Mouse (Mus musculus): ENCODE results near the gene Hist1h2bg.
A peak's percentile ranks its signal among the peaks of the same experiment; 100 is the strongest.
"Not testable (repeated sequence)": the region's sequence is repeated elsewhere in the genome, so short reads cannot be mapped to it uniquely, and the experiment has no call there.

Hist1h2bg gene

DNA sequence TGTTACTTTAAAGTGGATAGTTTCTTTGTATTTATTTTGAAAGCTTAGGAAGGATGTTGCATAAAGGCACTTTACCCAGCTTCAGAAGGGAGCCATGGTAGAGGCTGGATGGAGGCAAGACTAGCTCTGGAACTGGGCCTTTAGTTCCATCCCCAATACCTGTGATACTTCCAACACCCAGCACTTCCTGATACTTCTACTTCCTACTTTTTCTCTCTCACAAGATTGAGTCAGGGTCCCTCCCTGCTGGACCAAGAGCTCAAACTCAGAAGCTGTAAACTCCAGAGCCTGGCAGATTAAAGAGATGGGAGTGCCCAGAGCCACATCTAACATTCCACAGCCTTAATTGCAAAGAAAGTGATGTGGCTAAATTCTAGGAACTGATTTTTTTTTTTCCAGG lies 13.1 kb downstream of the Hist1h2bg start:
- no peak for DNase-seq

DNA sequence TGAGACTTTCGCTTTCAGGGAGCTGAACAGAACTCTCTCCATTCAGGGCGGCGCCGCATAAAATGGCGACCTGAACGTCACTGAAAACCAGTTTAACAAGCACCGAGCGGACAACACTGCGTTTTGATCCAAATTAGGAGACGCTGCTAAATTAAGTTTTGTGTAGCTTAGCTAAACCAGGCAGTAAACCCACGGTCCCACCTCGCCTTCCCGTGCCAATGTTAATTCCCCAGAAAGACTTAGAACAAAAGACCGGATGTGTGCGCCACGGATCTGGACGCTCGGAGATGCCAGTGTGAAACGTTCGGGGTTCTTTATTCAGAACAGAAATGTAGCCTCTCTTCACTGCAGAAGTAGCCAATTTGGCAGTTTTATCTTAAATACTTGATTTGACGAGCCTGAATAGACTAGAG lies 13.8 kb downstream of the Hist1h2bg start:
- DNase-seq: peak; percentile 78 to 86

DNA sequence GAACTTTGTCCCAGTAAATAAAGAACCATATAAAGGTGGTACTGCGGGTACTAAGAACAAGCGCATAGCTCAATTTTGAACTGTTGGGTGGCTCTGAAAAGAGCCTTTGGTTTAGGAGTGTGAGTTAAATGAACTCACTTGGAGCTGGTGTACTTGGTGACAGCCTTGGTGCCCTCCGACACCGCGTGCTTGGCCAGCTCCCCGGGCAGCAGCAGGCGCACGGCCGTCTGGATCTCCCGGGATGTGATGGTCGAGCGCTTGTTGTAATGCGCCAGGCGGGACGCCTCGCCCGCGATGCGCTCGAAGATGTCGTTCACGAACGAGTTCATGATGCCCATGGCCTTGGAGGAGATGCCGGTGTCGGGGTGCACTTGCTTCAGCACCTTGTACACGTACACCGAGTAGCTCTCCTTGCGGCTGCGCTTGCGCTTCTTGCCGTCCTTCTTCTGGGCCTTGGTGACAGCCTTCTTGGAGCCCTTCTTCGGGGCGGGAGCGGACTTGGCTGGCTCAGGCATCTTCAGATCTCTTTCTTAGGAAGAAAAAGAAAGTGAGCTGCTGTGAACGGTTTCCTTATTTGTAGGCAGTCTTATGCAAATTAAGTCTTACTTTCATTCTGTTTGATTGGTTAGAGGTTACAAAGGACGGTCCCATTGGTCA lies 14.4 kb downstream of the Hist1h2bg start:
- DNase-seq: peak; percentile 81

DNA sequence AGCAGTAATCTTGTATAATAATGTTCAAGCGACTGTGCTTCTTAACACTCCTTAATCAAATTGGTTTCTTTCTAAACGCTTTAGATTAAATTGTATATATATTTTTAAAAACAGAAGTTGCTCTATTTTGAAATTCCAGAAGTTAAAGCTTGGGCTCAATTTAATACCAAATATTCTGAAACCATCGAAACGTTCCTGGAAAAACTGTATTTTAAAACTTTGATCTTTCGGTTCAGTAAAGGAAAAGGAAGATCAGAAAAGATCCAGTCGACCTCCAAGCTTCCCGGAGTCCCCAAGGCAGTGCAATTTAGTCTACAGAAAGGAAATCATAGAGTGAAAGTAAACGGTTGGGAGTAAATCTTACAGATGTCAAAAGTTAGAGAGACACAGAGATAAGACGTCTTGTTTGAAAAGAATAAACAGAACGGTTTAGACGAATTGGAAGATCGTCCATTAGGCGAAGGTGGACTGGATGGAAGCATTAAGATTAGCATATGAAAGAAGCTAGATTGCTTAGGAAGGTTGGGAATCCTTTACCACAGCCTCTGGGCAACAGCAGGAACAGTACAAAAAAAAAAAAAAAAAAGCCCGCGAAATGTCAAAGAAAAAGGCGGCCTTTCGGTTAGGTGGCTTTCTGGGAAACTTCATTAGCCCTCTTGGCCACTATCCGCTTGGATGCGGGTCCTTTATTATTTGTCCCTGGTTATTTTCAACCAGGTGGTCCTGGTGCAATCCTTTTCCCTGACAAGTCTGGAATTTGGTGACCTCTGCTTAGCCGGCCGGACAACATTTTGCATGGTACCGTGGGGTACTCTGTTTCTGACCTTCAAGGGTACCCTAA lies 15.1 kb downstream of the Hist1h2bg start:
- no peak for DNase-seq

DNA sequence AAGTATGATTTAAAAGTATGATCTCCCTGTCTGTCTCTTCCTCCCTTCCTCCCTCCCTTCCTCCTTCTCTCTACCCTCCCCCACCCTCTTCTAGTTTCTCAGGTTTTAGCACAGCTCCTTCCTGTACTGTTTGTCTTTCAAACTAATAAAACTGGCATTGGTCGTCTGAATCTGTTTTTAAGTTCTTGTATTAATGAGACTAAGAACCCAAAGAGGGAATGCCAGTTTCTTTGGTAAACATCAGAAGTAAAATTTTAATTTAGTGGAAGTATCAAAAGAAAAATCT lies 15.7 kb downstream of the Hist1h2bg start:
- DNase-seq: no peak

DNA sequence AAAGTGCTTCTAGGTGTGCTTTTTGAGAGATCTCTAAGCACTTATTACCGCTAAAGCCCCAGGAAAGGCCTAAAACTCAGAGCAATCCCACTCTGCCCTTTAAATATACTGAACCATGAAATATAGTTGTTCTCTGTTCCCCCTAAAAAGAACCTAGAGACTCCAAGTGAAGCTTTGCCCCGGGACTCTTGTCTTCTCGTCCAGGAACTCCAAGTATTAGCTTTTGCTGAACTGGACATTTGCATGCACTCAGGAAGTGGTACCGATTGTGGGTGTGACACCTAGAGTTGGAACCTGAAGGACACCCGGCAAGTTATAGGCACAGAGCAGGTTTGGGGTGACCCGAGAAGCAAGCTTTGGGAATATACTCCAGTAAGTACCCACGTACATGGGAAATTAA lies 20.0 kb downstream of the Hist1h2bg start:
- DNase-seq: no peak

DNA sequence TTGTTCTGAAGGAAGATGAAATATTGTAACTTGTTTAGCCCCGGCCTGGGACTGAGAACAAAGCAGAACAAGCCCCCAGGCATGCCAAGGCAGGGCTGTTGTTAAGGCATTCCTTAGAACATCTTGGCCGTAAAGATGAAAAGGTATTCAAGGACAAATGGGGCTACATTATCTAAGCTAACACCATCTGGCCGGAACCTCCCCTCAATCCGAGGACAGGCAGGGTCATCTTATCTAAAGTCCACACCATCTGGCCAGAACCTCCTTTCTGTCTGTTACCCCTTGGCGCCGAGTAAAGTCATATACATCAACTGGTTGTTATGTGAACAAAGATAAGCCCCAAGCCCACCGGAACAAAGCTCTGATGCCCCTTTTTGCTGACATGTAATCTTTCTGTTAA lies 20.7 kb downstream of the Hist1h2bg start:
- DNase-seq: not testable (repeated sequence)

DNA sequence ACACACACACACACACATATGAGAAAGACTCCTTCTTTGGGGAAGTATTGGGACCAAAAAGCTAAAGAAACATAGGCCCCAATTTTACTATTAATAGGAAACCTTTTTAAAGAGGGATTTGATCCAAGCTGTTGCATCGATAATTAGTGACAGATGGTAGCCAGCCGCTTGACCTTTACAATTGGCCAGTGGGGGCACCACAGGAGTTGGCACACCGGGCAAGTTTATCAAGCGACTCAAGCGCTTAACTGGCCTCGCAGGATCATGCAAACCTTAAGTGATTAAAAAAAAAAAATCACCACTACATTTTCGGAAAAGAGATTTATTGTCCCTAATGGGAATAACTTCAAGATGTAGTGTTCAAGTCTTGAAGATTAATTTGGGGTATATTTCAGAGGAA lies 21.4 kb downstream of the Hist1h2bg start:
- DNase-seq: no peak

DNA sequence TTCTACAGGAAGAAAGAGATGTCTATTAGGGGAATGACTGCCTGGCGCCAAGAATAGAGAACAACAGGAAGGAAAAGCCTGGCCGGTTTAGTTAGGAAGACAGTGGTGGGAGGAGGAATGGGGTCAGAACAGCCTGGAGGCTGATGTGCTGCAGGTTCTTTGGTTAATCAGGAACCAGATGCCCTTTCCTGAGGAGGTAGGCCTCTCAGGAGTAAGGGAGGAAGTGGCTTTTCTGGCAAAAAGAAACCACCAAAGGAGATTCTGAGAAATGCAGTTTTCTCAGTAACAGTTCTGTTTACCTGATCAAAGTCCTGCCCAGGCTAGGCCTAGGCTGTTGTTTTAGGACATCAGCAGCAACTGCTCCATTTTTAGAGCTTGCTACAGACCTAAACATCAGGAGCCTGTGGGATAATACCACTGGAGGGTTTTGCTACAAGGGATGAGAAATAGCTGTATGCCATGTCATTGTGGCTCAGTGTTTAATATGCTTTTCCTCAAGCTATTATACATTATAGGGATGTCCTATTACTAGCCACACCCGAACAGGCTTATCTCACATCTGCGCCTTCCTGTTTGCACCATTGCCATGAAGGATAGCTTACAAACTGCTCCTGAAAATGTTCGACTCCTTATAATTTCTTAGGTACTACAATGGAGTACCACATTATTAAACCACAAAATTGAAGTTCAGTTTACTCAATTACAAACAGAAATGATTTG lies 22.0 kb downstream of the Hist1h2bg start:
- DNase-seq: peak in 1 of 2 experiments; percentile 42

DNA sequence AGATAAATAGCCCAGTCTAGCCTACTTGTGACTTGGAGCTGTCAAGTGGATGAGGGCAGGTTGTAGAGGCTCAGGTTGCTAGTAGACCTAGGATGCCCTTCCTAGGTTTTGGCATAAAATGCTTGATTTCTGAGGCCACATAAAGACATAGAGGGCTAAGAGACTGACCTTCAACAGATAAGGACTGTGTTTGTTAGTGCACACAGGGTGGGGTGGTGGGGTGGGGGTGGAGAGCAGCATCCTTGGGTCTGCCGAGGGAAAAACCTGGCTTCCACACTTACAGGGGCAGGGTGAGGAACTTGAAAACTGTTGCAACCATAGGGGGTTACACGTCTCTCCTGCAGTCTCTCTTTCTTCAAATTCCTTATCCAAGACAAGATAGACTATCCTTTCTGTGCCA lies 24.0 kb downstream of the Hist1h2bg start:
- no peak for DNase-seq

DNA sequence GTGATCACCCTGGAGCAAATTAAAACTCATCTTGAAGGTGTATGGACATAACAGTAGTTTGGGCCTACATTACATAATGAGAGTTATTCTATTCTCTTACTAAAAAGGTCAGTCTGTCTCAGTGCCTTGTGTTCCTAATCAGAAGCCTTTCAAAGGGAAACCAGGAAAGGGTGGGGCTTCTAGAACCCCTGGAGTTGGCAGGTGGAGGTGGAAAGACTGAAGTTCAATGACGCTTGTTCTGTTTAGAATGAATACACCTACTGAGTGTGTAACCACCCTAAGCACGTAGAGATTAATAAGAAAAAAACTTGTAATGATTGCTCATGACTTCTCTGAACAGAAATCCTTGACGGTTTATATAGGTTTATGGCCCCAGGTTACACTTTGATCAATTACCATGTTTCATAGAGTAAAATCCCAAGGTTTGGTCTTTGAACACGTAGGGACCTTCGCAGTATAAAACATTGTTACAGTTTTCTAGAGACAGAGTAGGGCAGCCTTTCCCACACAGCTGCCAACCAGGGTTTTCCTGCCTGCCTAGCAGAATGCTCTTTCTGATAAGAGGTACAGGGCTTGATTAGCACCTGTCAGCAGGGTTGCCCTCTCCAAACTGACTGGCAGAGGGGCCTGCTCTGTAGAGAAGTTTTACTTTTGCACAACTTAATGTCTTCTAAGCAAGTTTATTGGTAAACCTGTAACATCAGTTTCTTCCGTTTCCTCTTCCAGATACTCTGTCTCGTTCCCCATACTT lies 24.6 kb downstream of the Hist1h2bg start:
- DNase-seq: no peak

DNA sequence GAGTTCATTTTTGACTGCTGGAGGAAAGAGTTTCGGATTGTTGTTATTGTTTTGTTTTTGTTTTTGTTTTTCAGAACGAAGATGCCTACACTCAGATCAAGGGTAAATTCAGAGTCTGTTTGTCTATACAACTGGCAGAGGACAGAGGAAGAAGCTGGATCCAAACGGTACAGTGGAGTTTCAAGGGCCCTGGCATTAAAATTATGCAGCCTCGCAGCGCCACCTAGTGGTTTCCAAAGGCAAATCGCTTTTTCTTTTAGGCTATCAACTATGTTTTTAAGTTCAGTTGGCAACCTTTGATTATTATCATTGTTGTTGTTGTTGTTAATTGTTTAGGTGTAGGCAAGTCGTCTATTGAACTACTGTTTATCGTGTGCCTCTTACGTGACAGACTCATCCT lies 26.8 kb downstream of the Hist1h2bg start:
- peak; percentile 75 to 81 for DNase-seq

DNA sequence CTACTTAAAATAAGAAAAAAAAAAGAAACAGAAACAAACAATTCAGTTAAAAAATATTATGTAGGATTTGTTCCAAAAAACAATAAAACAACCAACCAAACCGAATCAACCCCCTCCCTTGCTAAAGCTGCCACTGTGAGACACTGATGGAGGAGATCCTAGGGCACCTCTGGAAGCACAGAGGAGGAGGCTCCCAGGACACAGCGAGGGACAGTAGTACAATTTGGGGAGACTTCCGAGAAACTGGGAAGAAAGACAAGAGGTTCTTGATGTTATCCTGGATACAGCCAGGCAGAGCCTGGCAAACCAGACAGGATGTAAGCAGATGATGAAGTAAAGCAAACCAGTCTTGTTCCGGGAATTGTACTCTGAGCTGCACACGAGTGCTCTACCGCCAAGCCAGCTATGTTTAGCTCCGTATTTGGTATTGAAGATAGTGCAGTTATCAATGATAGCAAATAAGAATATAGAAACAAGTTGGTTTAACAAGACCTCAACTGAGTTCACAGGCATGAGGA lies 32.0 kb downstream of the Hist1h2bg start:
- DNase-seq: peak; percentile 35 to 61

DNA sequence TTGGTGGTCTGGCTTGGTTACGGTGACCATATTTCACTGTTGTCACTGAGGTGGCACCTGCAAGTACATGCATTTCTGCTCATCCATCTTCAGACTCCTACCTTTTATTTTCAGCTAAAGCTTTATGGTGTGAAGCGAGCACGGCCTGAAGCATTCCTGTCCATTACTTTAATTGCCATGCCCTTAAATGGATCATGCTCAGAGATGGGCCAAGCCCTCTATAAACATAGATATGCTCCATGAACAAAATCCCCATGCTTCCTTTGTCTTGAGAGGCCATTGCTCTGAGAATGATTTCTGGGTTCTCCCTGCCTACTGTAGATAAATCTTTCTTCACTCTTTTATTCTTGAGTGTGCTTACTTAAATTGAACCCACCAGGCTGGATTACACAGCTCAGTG lies 33.3 kb downstream of the Hist1h2bg start:
- DNase-seq: no peak

DNA sequence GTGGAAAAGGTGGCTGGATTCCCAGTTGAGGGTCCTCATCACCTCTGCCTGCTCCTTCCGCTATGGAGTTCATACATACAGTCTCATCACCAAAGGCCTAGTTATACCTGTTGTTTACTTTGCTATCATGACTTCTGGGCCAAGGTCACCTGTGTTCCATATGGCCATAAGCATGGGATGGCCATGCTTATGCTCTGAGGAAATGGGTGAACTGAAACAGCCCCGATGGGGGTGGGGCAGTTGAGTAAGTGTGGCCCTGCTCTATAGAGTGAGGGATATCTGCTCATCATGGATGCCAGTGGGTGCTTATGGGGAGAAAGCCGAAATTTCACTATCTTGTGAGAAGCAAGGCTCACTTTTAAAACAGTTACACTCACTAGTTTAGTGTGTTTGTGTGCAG lies 33.9 kb downstream of the Hist1h2bg start:
- no peak for DNase-seq

DNA sequence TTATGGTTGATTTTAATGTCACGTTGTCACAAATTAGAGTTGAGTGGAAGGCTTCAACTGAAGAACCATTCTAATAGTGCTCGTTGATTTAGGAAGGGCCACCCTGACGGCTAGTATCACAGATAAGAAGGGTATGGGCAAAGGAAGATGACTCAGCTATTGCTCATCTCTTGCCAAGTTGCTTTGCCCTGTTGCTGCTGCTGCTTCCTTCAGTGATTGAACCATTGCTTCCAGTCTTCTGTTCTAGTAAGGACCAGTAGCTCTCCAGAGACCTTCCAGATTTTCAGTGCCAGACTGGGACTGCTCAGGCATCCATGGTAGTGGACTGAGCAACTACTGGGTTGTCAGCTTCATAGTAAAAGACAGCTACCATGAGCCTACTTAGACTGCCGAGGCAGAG lies 38.0 kb downstream of the Hist1h2bg start:
- no peak for DNase-seq

DNA sequence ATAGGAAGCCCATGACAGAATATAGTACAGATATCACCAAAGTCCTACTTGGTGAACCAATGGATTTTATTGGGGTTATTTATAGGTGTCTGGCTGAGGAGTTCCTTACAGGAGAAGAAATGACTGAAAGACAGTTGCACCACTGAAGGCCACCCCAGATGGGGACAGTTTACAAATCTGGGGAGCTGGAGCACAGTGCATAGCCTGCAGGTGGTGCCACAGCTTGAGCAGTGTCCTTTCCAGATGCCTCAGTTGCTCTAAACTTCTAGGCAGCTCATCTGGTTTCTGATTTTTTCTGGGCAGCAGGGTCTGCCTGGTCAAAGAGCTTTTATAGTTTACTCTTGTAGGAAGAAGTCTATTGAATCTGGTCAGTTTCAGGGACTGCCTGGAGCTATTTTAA lies 38.6 kb downstream of the Hist1h2bg start:
- no peak for DNase-seq

DNA sequence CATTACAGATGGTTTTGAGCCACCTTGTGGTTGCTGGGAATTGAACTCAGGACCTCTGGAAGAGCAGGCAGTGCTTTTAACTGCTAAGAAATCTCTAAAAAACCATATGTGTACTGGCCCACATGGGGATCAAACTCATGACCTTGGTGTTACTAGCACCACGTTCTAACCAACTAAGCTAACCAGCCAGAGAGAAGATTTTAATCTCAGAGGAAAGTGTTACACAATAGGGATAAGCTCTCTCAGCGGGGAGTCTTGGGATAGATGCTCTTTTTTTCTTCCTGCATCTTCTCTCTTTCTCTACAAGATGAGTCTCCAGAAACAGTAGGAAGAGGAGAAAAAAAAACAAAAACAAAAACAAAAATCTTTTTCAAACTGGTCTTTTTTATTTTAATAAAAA lies 39.2 kb downstream of the Hist1h2bg start:
- no peak for DNase-seq

DNA sequence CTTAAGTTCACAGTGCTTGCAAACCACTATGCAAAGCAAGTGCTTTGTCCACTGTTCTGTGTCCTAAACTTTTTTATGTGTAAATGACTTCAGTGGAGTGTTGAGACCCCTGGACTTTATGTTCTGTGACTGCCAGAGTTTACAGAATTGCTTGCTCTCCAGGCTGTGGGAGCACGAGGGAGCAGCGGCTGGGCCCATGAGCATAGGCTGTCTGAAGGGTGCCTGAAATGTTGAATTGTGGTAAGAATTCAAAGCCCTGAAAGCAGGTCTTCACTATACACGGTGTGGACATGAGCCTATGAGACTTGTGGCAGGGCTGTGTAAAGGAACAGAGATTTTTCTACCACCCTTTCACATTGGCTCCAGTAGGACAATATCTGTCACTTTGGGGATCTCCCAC lies 40.4 kb downstream of the Hist1h2bg start:
- DNase-seq: no peak

DNA sequence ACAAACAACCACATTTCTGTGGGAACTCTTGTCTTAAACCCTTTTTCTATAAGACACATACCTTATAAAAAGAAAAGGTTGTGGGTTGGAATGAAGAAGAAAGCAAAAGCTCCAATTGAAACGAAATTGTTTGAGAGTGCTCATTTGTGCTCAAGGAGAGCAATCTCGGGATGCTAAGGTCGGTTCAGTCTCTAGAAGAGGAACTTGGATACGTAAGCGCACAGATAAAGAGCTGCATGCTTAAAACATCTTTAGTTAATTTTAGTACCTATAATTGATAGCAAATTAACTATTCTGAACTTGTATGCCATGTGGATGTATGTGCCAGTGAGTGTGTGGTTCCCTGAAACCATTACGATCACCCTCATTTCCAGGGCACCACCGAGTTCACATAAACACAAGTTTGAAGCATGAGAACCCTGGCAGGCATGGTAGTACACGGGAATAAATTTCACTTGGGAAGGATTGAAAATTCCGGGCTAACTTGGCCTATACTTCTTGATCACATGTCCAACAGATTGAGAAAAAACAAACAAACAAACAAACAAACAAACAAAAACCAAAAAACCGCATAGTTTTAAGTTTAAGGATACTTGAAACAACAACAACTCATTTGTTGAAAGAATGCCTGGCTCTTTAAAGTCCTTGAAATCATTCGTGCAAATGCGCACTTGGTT lies 49.0 kb downstream of the Hist1h2bg start:
- DNase-seq: no peak

DNA sequence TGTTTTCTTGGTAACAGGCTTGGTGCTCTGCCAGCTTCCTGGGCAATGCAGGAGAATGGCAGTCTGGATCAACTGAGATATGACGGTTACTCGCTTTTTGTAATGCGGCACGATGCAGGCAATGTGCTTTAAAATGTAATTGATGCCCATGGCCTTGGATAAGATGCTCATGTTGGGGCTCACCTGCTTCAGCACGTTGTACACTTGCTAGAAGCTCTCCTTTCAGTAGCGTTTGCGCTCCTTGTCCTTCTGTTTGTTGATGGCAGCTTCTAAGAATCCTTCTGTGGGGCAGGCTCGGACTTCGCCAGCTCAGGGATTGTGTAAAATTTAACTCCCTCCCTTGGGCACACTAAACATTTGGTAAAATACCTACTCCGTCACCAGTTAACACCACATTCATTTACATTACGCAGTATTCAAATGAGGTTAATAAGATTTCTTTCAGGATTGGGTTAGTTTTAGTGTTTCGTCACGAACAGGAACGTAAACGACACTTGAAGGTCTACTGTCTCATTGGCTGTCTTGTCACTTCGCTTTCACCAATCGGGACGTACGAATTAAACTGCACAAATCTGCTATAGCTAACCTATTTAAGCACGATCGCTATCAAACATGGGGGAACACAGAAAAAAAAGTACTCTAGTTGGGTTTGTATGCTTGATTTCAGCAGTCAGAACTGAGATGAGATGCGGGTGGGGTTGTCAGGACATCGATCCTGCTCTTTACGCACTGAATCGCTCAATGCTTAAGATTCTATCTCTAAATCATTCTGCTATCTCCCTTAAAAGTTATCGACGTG lies 49.7 kb downstream of the Hist1h2bg start, which contains the start of gene Hist1h2be:
Gene Hist1h2be, minus strand, starts transcription at position 392 of the 799 bp plus-strand sequence.
- DNase-seq: peak; percentile 67 to 82
